Mouse (Mus musculus) MEL (cell line): ENCODE data around the gene Cpt1c. TPM values are rescaled to one million over a fixed set of nuclear protein-coding genes. Genes with fewer than 3 reads are reported as not detected.

Experiments
- DNase-seq: peaks from one replicate; pipeline ENCODE4 v3.0.0; 2011; ENCODE audit warnings: low read depth, low spot score
- H3K27ac ChIP-seq: 2 replicates; pipeline ENCODE4 v1.5.1; 2012; ENCODE audit warnings: low read depth, mild to moderate bottlenecking, control low read depth, low read length, moderate library complexity; ENCODE audit not compliant: control insufficient read depth
- H3K27me3 ChIP-seq, 2 experiments: fragments of 150-350 bp in 1 of 2; sonication (generic) in 1 of 2; 2 replicates each; pipeline ENCODE4 v1.6.1; 2012; ENCODE audit warnings: low read length in 2 of 2, mild to moderate bottlenecking in 2 of 2, improper control_type of control experiment in 1 of 2, moderate library complexity in 1 of 2; ENCODE audit not compliant: insufficient read depth in 2 of 2, control insufficient read depth in 1 of 2
- H3K36me3 ChIP-seq, 2 experiments: 2 replicates each; pipeline ENCODE4 v1.6.1; 2012 to 2014; ENCODE audit warnings: low read length in 2 of 2, improper control_type of control experiment in 1 of 2, inconsistent platforms in 1 of 2, mild to moderate bottlenecking in 1 of 2; ENCODE audit not compliant: insufficient read depth in 2 of 2, control insufficient read depth in 1 of 2
- H3K4me1 ChIP-seq, 2 experiments: fragments of 150-350 bp in 1 of 2; sonication (generic) in 1 of 2; 2 replicates each; pipeline ENCODE4 v1.6.1; 2012; ENCODE audit warnings: low read length in 2 of 2, improper control_type of control experiment in 1 of 2, mild to moderate bottlenecking in 1 of 2; ENCODE audit not compliant: insufficient read depth in 2 of 2, control insufficient read depth in 1 of 2
- H3K4me3 ChIP-seq, 2 experiments: fragments of 150-350 bp in 1 of 2; sonication (generic) in 1 of 2; 2 replicates each; pipeline ENCODE4 v1.5.1; 2012; ENCODE audit warnings: low read depth in 2 of 2, low read length in 2 of 2, mild to moderate bottlenecking in 2 of 2, moderate library complexity in 2 of 2, control low read depth in 1 of 2, improper control_type of control experiment in 1 of 2; ENCODE audit not compliant: control insufficient read depth in 1 of 2, insufficient read depth in 1 of 2
- H3K79me2 ChIP-seq: 2 replicates; pipeline ENCODE4 v1.6.1; 2012; ENCODE audit warnings: mild to moderate bottlenecking, low read length, moderate library complexity; ENCODE audit not compliant: control insufficient read depth, poor library complexity, insufficient read depth
- H3K9ac ChIP-seq: 2 replicates; pipeline ENCODE4 v1.6.1; 2012; ENCODE audit warnings: low read depth, mild to moderate bottlenecking, control low read depth, low read length, moderate library complexity; ENCODE audit not compliant: control insufficient read depth, poor library complexity, severe bottlenecking
- H3K9me3 ChIP-seq: fragments of 150-350 bp; sonication (generic); replicated peaks from 2 replicates; pipeline ENCODE4 v1.6.1; 2012; ENCODE audit warnings: mild to moderate bottlenecking, low read length, improper control_type of control experiment, moderate library complexity; ENCODE audit not compliant: insufficient read depth
- BHLHE40 ChIP-seq: IDR thresholded peaks from 2 replicates; pipeline ENCODE4 v1.6.1; 2012; ENCODE audit warnings: low read depth, mild to moderate bottlenecking, inconsistent platforms, low read length, improper control_type of control experiment, borderline replicate concordance
- CHD1 ChIP-seq: IDR thresholded peaks from 2 replicates; pipeline ENCODE4 v1.6.1; 2012; ENCODE audit warnings: low read depth, mild to moderate bottlenecking, inconsistent platforms, low read length, improper control_type of control experiment
- CHD2 ChIP-seq: IDR thresholded peaks from 2 replicates; pipeline ENCODE4 v1.6.1; 2011; ENCODE audit warnings: low read length, improper control_type of control experiment
- CTCF ChIP-seq, 3 experiments: IDR thresholded peaks in 2 of 3; conservative IDR thresholded peaks in 1 of 3; 2 replicates each; pipeline ENCODE4 v1.5.1; 2011 to 2012; ENCODE audit warnings: low read length in 3 of 3, low read depth in 2 of 3, mild to moderate bottlenecking in 2 of 3, improper control_type of control experiment in 1 of 3, inconsistent platforms in 1 of 3, mixed read lengths in 1 of 3, moderate library complexity in 1 of 3; ENCODE audit not compliant: control insufficient read depth in 1 of 3, insufficient read depth in 1 of 3, poor library complexity in 1 of 3, severe bottlenecking in 1 of 3
- EP300 ChIP-seq, 2 experiments: IDR thresholded peaks; 2 replicates each; pipeline ENCODE4 v1.6.1; 2011; ENCODE audit warnings: improper control_type of control experiment in 2 of 2, low read length in 2 of 2, low read depth in 1 of 2, mild to moderate bottlenecking in 1 of 2
- ETS1 ChIP-seq: IDR thresholded peaks from 2 replicates; pipeline ENCODE4 v1.6.1; 2012; ENCODE audit warnings: low read depth, mild to moderate bottlenecking, inconsistent platforms, low read length, improper control_type of control experiment, moderate library complexity
- GATA1 ChIP-seq: IDR thresholded peaks from 2 replicates; pipeline ENCODE4 v1.6.1; 2011; ENCODE audit warnings: low read depth, low read length, improper control_type of control experiment
- HCFC1 ChIP-seq: IDR thresholded peaks from 2 replicates; pipeline ENCODE4 v1.6.1; 2012; ENCODE audit warnings: low read depth, mild to moderate bottlenecking, inconsistent platforms, low read length, improper control_type of control experiment, moderate library complexity
- JUND ChIP-seq: IDR thresholded peaks from 2 replicates; pipeline ENCODE4 v1.6.1; 2011; ENCODE audit warnings: low read depth, mild to moderate bottlenecking, improper control_type of control experiment, low read length
- KAT2A ChIP-seq: conservative IDR thresholded peaks from 2 replicates; pipeline ENCODE4 v1.6.1; 2012; ENCODE audit warnings: low read depth, low read length, improper control_type of control experiment, inconsistent platforms
- MAFK ChIP-seq: IDR thresholded peaks from 2 replicates; pipeline ENCODE4 v1.6.1; 2011; ENCODE audit warnings: low read depth, mild to moderate bottlenecking, low read length, improper control_type of control experiment, borderline replicate concordance
- MAX ChIP-seq: IDR thresholded peaks from 2 replicates; pipeline ENCODE4 v1.6.1; 2011; ENCODE audit warnings: low read length, improper control_type of control experiment
- MAZ ChIP-seq: IDR thresholded peaks from 2 replicates; pipeline ENCODE4 v1.6.1; 2012; ENCODE audit warnings: low read depth, mild to moderate bottlenecking, inconsistent platforms, low read length, improper control_type of control experiment
- MEF2A ChIP-seq: IDR thresholded peaks from 2 replicates; pipeline ENCODE4 v1.6.1; 2014; ENCODE audit warnings: low read depth, mild to moderate bottlenecking, inconsistent platforms, low read length, improper control_type of control experiment; ENCODE audit not compliant: poor library complexity, insufficient replicate concordance, severe bottlenecking; ENCODE audit errors: extremely low read depth
- MXI1 ChIP-seq: IDR thresholded peaks from 2 replicates; pipeline ENCODE4 v1.6.1; 2011; ENCODE audit warnings: mild to moderate bottlenecking, low read depth, low read length, improper control_type of control experiment
- NELFE ChIP-seq: IDR thresholded peaks from 2 replicates; pipeline ENCODE4 v1.6.1; 2011; ENCODE audit warnings: low read depth, low read length, improper control_type of control experiment
- NRF1 ChIP-seq: IDR thresholded peaks from 2 replicates; pipeline ENCODE4 v1.6.1; 2014; ENCODE audit warnings: low read depth, mild to moderate bottlenecking, inconsistent platforms, low read length, improper control_type of control experiment, moderate library complexity; ENCODE audit not compliant: poor library complexity, insufficient read depth, severe bottlenecking
- POLR2A ChIP-seq, 2 experiments: IDR thresholded peaks; 2 replicates each; pipeline ENCODE4 v1.6.1; 2011 to 2012; ENCODE audit warnings: low read length in 2 of 2, mild to moderate bottlenecking in 2 of 2, control low read depth in 1 of 2, improper control_type of control experiment in 1 of 2, low read depth in 1 of 2, moderate library complexity in 1 of 2; ENCODE audit not compliant: control insufficient read depth in 1 of 2, insufficient read depth in 1 of 2, poor library complexity in 1 of 2
- POLR2AphosphoS2 ChIP-seq: IDR thresholded peaks from 2 replicates; pipeline ENCODE4 v1.6.1; 2011; ENCODE audit warnings: low read length, improper control_type of control experiment
- POLR2AphosphoS5 ChIP-seq: IDR thresholded peaks from 2 replicates; pipeline ENCODE4 v1.6.1; 2012; ENCODE audit warnings: low read depth, borderline replicate concordance, mild to moderate bottlenecking, inconsistent platforms, low read length, moderate library complexity, mixed read lengths
- RAD21 ChIP-seq: IDR thresholded peaks from 2 replicates; pipeline ENCODE4 v1.6.1; 2011; ENCODE audit warnings: mild to moderate bottlenecking, low read depth, low read length, improper control_type of control experiment
- RCOR1 ChIP-seq: IDR thresholded peaks from 2 replicates; pipeline ENCODE4 v1.6.1; 2012; ENCODE audit warnings: low read depth, mild to moderate bottlenecking, inconsistent platforms, low read length, improper control_type of control experiment
- SMC3 ChIP-seq: IDR thresholded peaks from 2 replicates; pipeline ENCODE4 v1.6.1; 2011; ENCODE audit warnings: low read depth, low read length, improper control_type of control experiment
- TAL1 ChIP-seq: IDR thresholded peaks from 2 replicates; pipeline ENCODE4 v1.6.1; 2012; ENCODE audit warnings: mild to moderate bottlenecking, inconsistent platforms, low read length, moderate library complexity, mixed read lengths
- TBP ChIP-seq: IDR thresholded peaks from 2 replicates; pipeline ENCODE4 v1.8.0; 2011; ENCODE audit warnings: low read depth, low read length, improper control_type of control experiment
- TCF12 ChIP-seq: IDR thresholded peaks from 2 replicates; pipeline ENCODE4 v1.6.1; 2014; ENCODE audit warnings: low read depth, mild to moderate bottlenecking, inconsistent platforms, low read length, improper control_type of control experiment, moderate library complexity
- UBTF ChIP-seq: IDR thresholded peaks from 2 replicates; pipeline ENCODE4 v1.6.1; 2012; ENCODE audit warnings: low read depth, mild to moderate bottlenecking, inconsistent platforms, low read length, improper control_type of control experiment, moderate library complexity, borderline replicate concordance; ENCODE audit not compliant: insufficient read depth
- USF1 ChIP-seq: IDR thresholded peaks from 2 replicates; pipeline ENCODE4 v1.6.1; 2014; ENCODE audit warnings: low read depth, mild to moderate bottlenecking, inconsistent platforms, low read length, improper control_type of control experiment, moderate library complexity
- USF2 ChIP-seq, 2 experiments: IDR thresholded peaks; 2 replicates each; pipeline ENCODE4 v1.6.1; 2011 to 2012; ENCODE audit warnings: improper control_type of control experiment in 2 of 2, low read length in 2 of 2, borderline replicate concordance in 1 of 2, inconsistent platforms in 1 of 2, low read depth in 1 of 2, mild to moderate bottlenecking in 1 of 2; ENCODE audit not compliant: insufficient read depth in 1 of 2
- ZC3H11A ChIP-seq: IDR thresholded peaks from 2 replicates; pipeline ENCODE4 v1.6.1; 2012; ENCODE audit warnings: low read depth, mild to moderate bottlenecking, inconsistent platforms, low read length, improper control_type of control experiment
- ZMIZ1 ChIP-seq: IDR thresholded peaks from 2 replicates; pipeline ENCODE4 v1.6.1; 2012; ENCODE audit warnings: low read depth, mild to moderate bottlenecking, inconsistent platforms, low read length, improper control_type of control experiment, moderate library complexity
- ZNF384 ChIP-seq: IDR thresholded peaks from 2 replicates; pipeline ENCODE4 v1.6.1; 2012; ENCODE audit warnings: low read depth, mild to moderate bottlenecking, inconsistent platforms, low read length, improper control_type of control experiment
- polyA plus RNA-seq, 2 experiments: library from polyadenylated mRNA; stranded (reverse) in 1 of 2; unstranded in 1 of 2; fragments of >175 nt in 1 of 2; fragments of >200 nt in 1 of 2; gene quantifications; 2 replicates each; pipeline versions ENCODE4 v1.2.1 to v1.2.4; 2012; ENCODE audit warnings: low replicate concordance in 2 of 2, low read depth in 1 of 2; ENCODE audit not compliant: insufficient read length in 2 of 2, insufficient read depth in 1 of 2, missing spikeins in 1 of 2
- total RNA-seq: library from RNA; depleted of rRNA; stranded (reverse); fragments of 300-350 nt; gene quantifications from 2 replicates; pipeline ENCODE4 v1.2.3, GENCODE M21; 2012

Cpt1c gene
- total and polyA plus RNA-seq, 3 experiments: 0.35 to 0.81 TPM; not detected in 1

- TF ChIP-seq MAFK (no peak), ETS1 (peak; percentile 26; the same call in 1 of the 2 replicates), MAX (peak; percentile 71), POLR2A (IDR thresholded peaks at IDR 0.05; ENCODE audit: control insufficient read depth in 1 of 2, insufficient read depth in 1 of 2, low read depth in 1 of 2, low read length in 2 of 2, poor library complexity in 1 of 2) (peak in 1 of 2 experiments; percentile 85; a peak in 3 of 4 replicates), POLR2AphosphoS5 (peak; percentile 20; the same call in 1 of the 2 replicates), TCF12 (0 out of 2 replicates have a peak, but pooled peaks have one; percentile 9), RAD21 (no peak)
- TF ChIP-seq, all 39 proteins: peak for 14
These were observed 12.4 kb upstream of the Cpt1c start (continued) for GRCm38 (mm10) chr7:44986879-44987718.

GRCm38 (mm10) chr7:44986192-44986878, 11.7 kb upstream of the Cpt1c start, which contains the start of gene Prmt1:
Gene Prmt1, minus strand, starts transcription at chr7:44986568.
- no peaks in the 10 kb centered on the region for H3K27me3 ChIP-seq
- peak within 1 kb of the TSS; percentile 86 for H3K27ac ChIP-seq
- no peaks in the 10 kb centered on the region for H3K9me3 ChIP-seq
- peak; percentile 100 for DNase-seq
- peaks cover 45% of the 10 kb centered on the region for H3K79me2 ChIP-seq
- H3K36me3 ChIP-seq: peaks cover 5 to 10% of the 10 kb centered on the region in 2 experiments
- peak within 1 kb of the TSS; percentile 99 for H3K9ac ChIP-seq
- H3K4me1 ChIP-seq: peaks cover 0 to 11% of the 10 kb centered on the region in 2 experiments; a peak in 3 of 4 replicates
- H3K4me3 ChIP-seq: peak within 1 kb of the TSS; percentile 72 to 99
- TF ChIP-seq HCFC1: peak; percentile 82
- TF ChIP-seq CTCF (IDR thresholded peaks at IDR 0.05 in 2 of 3, conservative IDR thresholded peaks at IDR 0.05 in 1 of 3; ENCODE audit: control insufficient read depth in 1 of 3, insufficient read depth in 1 of 3, low read depth in 2 of 3, low read length in 3 of 3, poor library complexity in 1 of 3, severe bottlenecking in 1 of 3): no peak
- TF ChIP-seq SMC3: no peak
- TF ChIP-seq USF1: peak; percentile 62
- no peak for TF ChIP-seq MAFK
- peak; percentile 82; the same call in 1 of the 2 replicates for TF ChIP-seq CHD2
- no peak for TF ChIP-seq USF2 (IDR thresholded peaks at IDR 0.05; ENCODE audit: borderline replicate concordance in 1 of 2, insufficient read depth in 1 of 2, low read depth in 1 of 2, low read length in 2 of 2)
- 0 out of 2 replicates have a peak, but pooled peaks have one; percentile 26 for TF ChIP-seq NRF1
- no peak for TF ChIP-seq ZNF384
- no peak for TF ChIP-seq ZMIZ1
- no peak for TF ChIP-seq EP300 (IDR thresholded peaks at IDR 0.05; ENCODE audit: low read depth in 1 of 2, low read length in 2 of 2)
- TF ChIP-seq RCOR1: no peak
- TF ChIP-seq KAT2A: peak; percentile 41; the same call in 1 of the 2 replicates
- no peak for TF ChIP-seq BHLHE40
- peak; percentile 71 for TF ChIP-seq TBP
- no peak for TF ChIP-seq UBTF
- TF ChIP-seq NELFE: peak; percentile 88
- no peak for TF ChIP-seq MXI1
- no peak for TF ChIP-seq MEF2A
- TF ChIP-seq TAL1: no peak
- peak; percentile 84 for TF ChIP-seq MAZ
- TF ChIP-seq CHD1: no peak
- no peak for TF ChIP-seq POLR2AphosphoS2
- no peak for TF ChIP-seq GATA1
- TF ChIP-seq JUND: no peak
- TF ChIP-seq ZC3H11A: no peak
